In the genomic region with DNA sequence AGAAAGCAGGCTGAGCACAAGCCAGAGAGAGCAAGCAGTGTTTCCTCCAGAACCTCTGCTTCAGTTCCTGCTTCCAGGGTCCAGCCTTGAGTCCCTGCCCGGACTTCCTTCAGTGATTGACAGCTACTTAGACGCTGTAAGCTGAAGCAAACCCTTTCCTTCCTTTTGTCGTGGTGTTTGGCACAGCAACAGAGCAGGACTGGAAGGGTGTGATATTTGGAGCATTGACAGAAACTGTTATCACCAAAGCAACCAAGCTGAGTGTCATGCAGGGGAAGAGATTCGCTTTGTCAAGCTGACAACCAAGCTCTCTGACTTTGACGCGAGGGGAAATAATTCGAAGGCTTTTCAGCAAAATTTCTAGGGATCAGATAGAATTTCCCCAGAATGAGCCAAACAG, we compare ENCODE assay signal across 36 mouse cellular contexts. TPM values are rescaled to one million over a fixed set of nuclear protein-coding genes. Genes with fewer than 3 reads are reported as not detected.
DNase-seq lines count a peak whose midpoint lies in the region; ATAC-seq and TF ChIP-seq lines count a peak whose summit lies in the region.
"Had no signal": no experiment of that assay in that cellular context is flagged by ENCODE, and none has a peak within 500 bp of the region (broad histone marks: within the 10 kb centered on the region; RNA-seq: fewer than 3 reads in every experiment).

No protein-coding gene starts in this region.

- no peak overlapping the region for H3K27ac ChIP-seq in forebrain, postnatal 0 days (ENCODE audit: low read depth, low read length)
- no peak overlapping the region for H3K27ac ChIP-seq in forebrain, embryonic 11.5 days (ENCODE audit: low read depth, low read length)
- no peak overlapping the region for H3K27ac ChIP-seq in intestine, embryonic 14.5 days (ENCODE audit: low read depth)
- no peak overlapping the region for H3K27ac ChIP-seq in intestine, postnatal 0 days (ENCODE audit: low read depth, low read length)
- peak overlapping the region; percentile 29; the same call in 1 of the 2 replicates for H3K27ac ChIP-seq in heart, embryonic 15.5 days
- H3K27ac ChIP-seq: embryonic facial prominence, embryonic 10.5 days; embryonic facial prominence, embryonic 15.5 days; forebrain, embryonic 13.5 days; gastrocnemius, adult 2 months; hindbrain, embryonic 12.5 days; limb, embryonic 12.5 days; liver, embryonic 15.5 days; midbrain, embryonic 12.5 days; neural tube, embryonic 12.5 days had no signal

- no peaks in the 10 kb centered on the region for H3K36me3 ChIP-seq in forebrain, postnatal 0 days (ENCODE audit: insufficient read depth)
- no peaks in the 10 kb centered on the region for H3K36me3 ChIP-seq in forebrain, embryonic 11.5 days (ENCODE audit: control insufficient read depth, insufficient read depth, low read length)
- no peaks in the 10 kb centered on the region for H3K36me3 ChIP-seq in intestine, embryonic 14.5 days (ENCODE audit: control insufficient read depth, insufficient read depth, low read length)
- no peaks in the 10 kb centered on the region for H3K36me3 ChIP-seq in intestine, postnatal 0 days (ENCODE audit: control insufficient read depth, insufficient read depth)
- H3K36me3 ChIP-seq in heart, embryonic 15.5 days, result peaks cover 15% of the 10 kb centered on the region; the same call in 1 of the 2 replicates
- H3K36me3 ChIP-seq: embryonic facial prominence, embryonic 10.5 days; embryonic facial prominence, embryonic 15.5 days; G1E; hindbrain, embryonic 12.5 days; limb, embryonic 12.5 days; liver, embryonic 15.5 days; midbrain, embryonic 12.5 days; neural tube, embryonic 12.5 days had no signal

- H3K4me2 ChIP-seq in forebrain, postnatal 0 days (ENCODE audit: low read depth), result no peak overlapping the region
- no peak overlapping the region for H3K4me2 ChIP-seq in forebrain, embryonic 11.5 days (ENCODE audit: low read depth, low read length, severe bottlenecking)
- H3K4me2 ChIP-seq in intestine, embryonic 14.5 days (ENCODE audit: low read length), result no peak overlapping the region
- H3K4me2 ChIP-seq in intestine, postnatal 0 days (replicated peaks; ENCODE audit: low read depth), result no peak overlapping the region
- no peak overlapping the region for H3K4me2 ChIP-seq in heart, embryonic 15.5 days
- H3K4me2 ChIP-seq: embryonic facial prominence, embryonic 15.5 days; forebrain, embryonic 13.5 days; hindbrain, embryonic 12.5 days; limb, embryonic 12.5 days; liver, embryonic 15.5 days; midbrain, embryonic 12.5 days; neural tube, embryonic 12.5 days had no signal

- H3K27me3 ChIP-seq in forebrain, postnatal 0 days (ENCODE audit: insufficient read depth, low read length), result no peaks in the 10 kb centered on the region
- H3K27me3 ChIP-seq in forebrain, embryonic 11.5 days (ENCODE audit: control insufficient read depth, insufficient read depth, low read length), result no peaks in the 10 kb centered on the region
- no peaks in the 10 kb centered on the region for H3K27me3 ChIP-seq in intestine, embryonic 14.5 days (replicated peaks; ENCODE audit: control insufficient read depth, insufficient read depth, low read length)
- no peaks in the 10 kb centered on the region for H3K27me3 ChIP-seq in intestine, postnatal 0 days (replicated peaks; ENCODE audit: control insufficient read depth, insufficient read depth, low read length)
- no peaks in the 10 kb centered on the region for H3K27me3 ChIP-seq in heart, embryonic 15.5 days
- H3K27me3 ChIP-seq: embryonic facial prominence, embryonic 15.5 days; forebrain, embryonic 13.5 days; hindbrain, embryonic 12.5 days; limb, embryonic 12.5 days; liver, embryonic 15.5 days; midbrain, embryonic 12.5 days; neural tube, embryonic 12.5 days; Patski had no signal

- H3K4me3 ChIP-seq in forebrain, postnatal 0 days (ENCODE audit: low read depth, low read length), result no peak overlapping the region
- H3K4me3 ChIP-seq in forebrain, embryonic 11.5 days (ENCODE audit: low read depth, low read length), result no peak overlapping the region
- H3K4me3 ChIP-seq in intestine, embryonic 14.5 days (ENCODE audit: low read depth, low read length), result no peak overlapping the region
- H3K4me3 ChIP-seq in intestine, postnatal 0 days (ENCODE audit: low read depth, low read length), result no peak overlapping the region
- H3K4me3 ChIP-seq in heart, embryonic 15.5 days, result no peak overlapping the region
- H3K4me3 ChIP-seq: embryonic facial prominence, embryonic 10.5 days; embryonic facial prominence, embryonic 15.5 days; forebrain, embryonic 13.5 days; gastrocnemius, adult 2 months; hindbrain, embryonic 12.5 days; limb, embryonic 12.5 days; liver, embryonic 15.5 days; megakaryocyte, embryonic 14.5 days; midbrain, embryonic 12.5 days; myocyte; neural tube, embryonic 12.5 days had no signal

- 43% methylated on average over 7 of the region's 7 CpGs for whole genome bisulfite sequencing in forebrain, postnatal 0 days
- WGBS in forebrain, embryonic 11.5 days, result 72% methylated on average over 7 of the region's 7 CpGs
- WGBS in intestine, embryonic 14.5 days, result 72% methylated on average over 7 of the region's 7 CpGs
- WGBS in intestine, postnatal 0 days, result 74% methylated on average over 7 of the region's 7 CpGs
- WGBS in heart, embryonic 15.5 days, result 27% methylated on average over 7 of the region's 7 CpGs

- no peaks in the 10 kb centered on the region for H3K9me3 ChIP-seq in forebrain, postnatal 0 days (ENCODE audit: low read length)
- no peaks in the 10 kb centered on the region for H3K9me3 ChIP-seq in forebrain, embryonic 11.5 days (ENCODE audit: control insufficient read depth, low read length)
- no peaks in the 10 kb centered on the region for H3K9me3 ChIP-seq in intestine, embryonic 14.5 days (ENCODE audit: control insufficient read depth, low read length)
- no peaks in the 10 kb centered on the region for H3K9me3 ChIP-seq in intestine, postnatal 0 days (ENCODE audit: control insufficient read depth)
- no peaks in the 10 kb centered on the region for H3K9me3 ChIP-seq in heart, embryonic 15.5 days (replicated peaks)
- H3K9me3 ChIP-seq: embryonic facial prominence, embryonic 10.5 days; embryonic facial prominence, embryonic 15.5 days; forebrain, embryonic 13.5 days; G1E; hindbrain, embryonic 12.5 days; limb, embryonic 12.5 days; liver, embryonic 15.5 days; midbrain, embryonic 12.5 days; neural tube, embryonic 12.5 days had no signal

- no peak overlapping the region for H3K9ac ChIP-seq in forebrain, postnatal 0 days
- no peak overlapping the region for H3K9ac ChIP-seq in forebrain, embryonic 11.5 days (ENCODE audit: low read length)
- no peak overlapping the region for H3K9ac ChIP-seq in intestine, embryonic 14.5 days (ENCODE audit: low read length)
- H3K9ac ChIP-seq in intestine, postnatal 0 days (ENCODE audit: low read depth, low read length), result no peak overlapping the region
- no peak overlapping the region for H3K9ac ChIP-seq in heart, embryonic 15.5 days
- H3K9ac ChIP-seq: embryonic facial prominence, embryonic 15.5 days; forebrain, embryonic 13.5 days; hindbrain, embryonic 12.5 days; limb, embryonic 12.5 days; liver, embryonic 15.5 days; midbrain, embryonic 12.5 days; neural tube, embryonic 12.5 days had no signal

- no peaks in the 10 kb centered on the region for H3K4me1 ChIP-seq in forebrain, postnatal 0 days (ENCODE audit: insufficient read depth)
- H3K4me1 ChIP-seq in forebrain, embryonic 11.5 days (replicated peaks; ENCODE audit: control insufficient read depth, insufficient read depth, low read length), result no peaks in the 10 kb centered on the region
- H3K4me1 ChIP-seq in intestine, embryonic 14.5 days (replicated peaks; ENCODE audit: control insufficient read depth, insufficient read depth, low read length), result no peaks in the 10 kb centered on the region
- H3K4me1 ChIP-seq in intestine, postnatal 0 days (replicated peaks; ENCODE audit: control insufficient read depth, insufficient read depth, low read length), result no peaks in the 10 kb centered on the region
- no peaks in the 10 kb centered on the region; the same call in 1 of the 2 replicates for H3K4me1 ChIP-seq in heart, embryonic 15.5 days (replicated peaks)
- H3K4me1 ChIP-seq: embryonic facial prominence, embryonic 10.5 days; embryonic facial prominence, embryonic 15.5 days; forebrain, embryonic 13.5 days; hindbrain, embryonic 12.5 days; limb, embryonic 12.5 days; liver, embryonic 15.5 days; megakaryocyte, embryonic 14.5 days; midbrain, embryonic 12.5 days; neural tube, embryonic 12.5 days had no signal

- TF ChIP-seq CTCF in forebrain, postnatal 0 days (IDR thresholded peaks at IDR 0.05; ENCODE audit: low read depth), result no peak
- no peak for TF ChIP-seq CTCF in intestine, postnatal 0 days (IDR thresholded peaks at IDR 0.05; ENCODE audit: low read depth)

- DNase-seq in forebrain, postnatal 0 days, result no peak
- no peak for DNase-seq in forebrain, embryonic 11.5 days (ENCODE audit: low spot score)
- peak; percentile 25 for DNase-seq in intestine, embryonic 14.5 days (ENCODE audit: low spot score)
- DNase-seq in cerebellum, postnatal 25 days, result no peak
- no peak for DNase-seq in urinary bladder, postnatal 4 days (ENCODE audit: low spot score in 2 of 2)
- DNase-seq: adrenal gland, postnatal 14 days; cerebellum, adult 18-20 months; cerebellum, postnatal 10 days; gastrocnemius, adult 2 months; gastrocnemius, postnatal 36 days; kidney, adult 11 months; kidney, postnatal 14 days; layer of hippocampus, adult 9-11 months; lung, postnatal 4 days; right cerebral cortex, adult 18-20 months; spleen, adult 18-20 months; thymus, postnatal 25 days had no signal

- ATAC-seq in forebrain, postnatal 0 days, result peak; percentile 45; the same call in 1 of the 2 replicates
- no peak for ATAC-seq in forebrain, embryonic 11.5 days (replicated peaks; ENCODE audit: low FRiP score)
- ATAC-seq in intestine, embryonic 14.5 days (replicated peaks; ENCODE audit: low FRiP score, low TSS enrichment, low read depth), result no peak
- no peak for ATAC-seq in intestine, postnatal 0 days
- 0 out of 2 replicates have a peak, but pooled peaks have one; percentile 53 for ATAC-seq in heart, embryonic 15.5 days (replicated peaks; ENCODE audit: insufficient number of reproducible peaks, insufficient read depth, low FRiP score, low read depth)
- ATAC-seq: forebrain, embryonic 13.5 days; lung, postnatal 0 days; Patski had no signal

RNA-seq across cellular contexts. Expression of a gene that starts 12.3 kb away (rescaled TPM):
- total RNA-seq in forebrain, postnatal 0 days (2014; rRNA removed), result not detected in 2 replicates
- not detected in 2 replicates for polyA plus RNA-seq in forebrain, postnatal 0 days (2015; fragmentation: Nextera tagmentation; extraction: Ambion mirVana)
- not detected in 2 replicates for polyA plus RNA-seq in forebrain, embryonic 11.5 days (2014; fragmentation: Nextera tagmentation; extraction: Ambion mirVana)
- 97.8 and 153 TPM in 2 replicates for polyA plus RNA-seq in intestine, embryonic 14.5 days (2014; fragmentation: Nextera tagmentation; extraction: Ambion mirVana)
- polyA plus RNA-seq in intestine, postnatal 0 days (2015; fragmentation: Nextera tagmentation; extraction: Ambion mirVana), result 14,893 and 15,612 TPM in 2 replicates
- 0.42 and 2.9 TPM in 2 replicates for polyA plus RNA-seq in heart, embryonic 15.5 days (2015; fragmentation: Nextera tagmentation; extraction: Ambion mirVana)
- total RNA-seq: G1E; gastrocnemius, adult 2 months; gastrocnemius, postnatal 36 days; left cerebral cortex, adult 18-20 months; left cerebral cortex, postnatal 14 days; midbrain, postnatal 0 days had no signal
- polyA plus RNA-seq: embryonic facial prominence, embryonic 10.5 days; forebrain, embryonic 13.5 days; G1E; heart, embryonic 14.5 days; hindbrain, embryonic 12.5 days; limb, embryonic 12.5 days; midbrain, embryonic 12.5 days; midbrain, postnatal 0 days; myocyte; neural tube, embryonic 12.5 days; Patski had no signal

RNA-seq across cellular contexts. Expression of a gene that starts 59.6 kb away (rescaled TPM):
- total RNA-seq in forebrain, postnatal 0 days (2014; rRNA removed), result 13.6 and 20.9 TPM in 2 replicates
- 14.0 and 14.6 TPM in 2 replicates for polyA plus RNA-seq in forebrain, postnatal 0 days (2015; fragmentation: Nextera tagmentation; extraction: Ambion mirVana)
- polyA plus RNA-seq in forebrain, embryonic 11.5 days (2014; fragmentation: Nextera tagmentation; extraction: Ambion mirVana), result 31.1 and 37.1 TPM in 2 replicates
- polyA plus RNA-seq in intestine, embryonic 14.5 days (2014; fragmentation: Nextera tagmentation; extraction: Ambion mirVana), result 49.6 and 55.7 TPM in 2 replicates
- 109 and 111 TPM in 2 replicates for polyA plus RNA-seq in intestine, postnatal 0 days (2015; fragmentation: Nextera tagmentation; extraction: Ambion mirVana)
- 54.6 and 68.2 TPM in 2 replicates for polyA plus RNA-seq in heart, embryonic 15.5 days (2015; fragmentation: Nextera tagmentation; extraction: Ambion mirVana)

Comparison
In these comparisons a context has a peak if more than half of its experiments do, and no peak if none do; other contexts are left out.
1. ATAC-seq: peak in forebrain, postnatal 0 days (single experiment) and heart, embryonic 15.5 days (single experiment); none in forebrain, embryonic 11.5 days (single experiment), intestine, embryonic 14.5 days (single experiment) and intestine, postnatal 0 days (single experiment).
2. RNA of a gene that starts 12.3 kb away (polyA plus RNA-seq): 14,893 to 15,612 TPM in intestine, postnatal 0 days and 97.8 to 153 TPM in intestine, embryonic 14.5 days; 0.42 to 2.9 TPM in heart, embryonic 15.5 days, not detected in forebrain, postnatal 0 days and not detected in forebrain, embryonic 11.5 days; every median in the first group is over 10 times any median in the second.